Mouse (Mus musculus) midbrain, postnatal 0 days (tissue): Measurements from ENCODE around the gene Hcn2. TPM values are rescaled to one million over a fixed set of nuclear protein-coding genes. Genes with fewer than 3 reads are reported as not detected.
A peak's percentile ranks its signal among the peaks of the same experiment; 100 is the strongest.

Source experiments
- ATAC-seq: fragments of 200-750 bp; cut with Nextera tagmentation; 2 replicates; pipeline ENCODE4 v1.8.0; 2017; ENCODE audit warnings: moderate number of reproducible peaks, mild to moderate bottlenecking, moderate TSS enrichment, moderate library complexity; ENCODE audit not compliant: low FRiP score
- DNase-seq: peaks from one replicate; pipeline ENCODE4 v3.0.0-alpha.2; 2015; ENCODE audit warnings: low spot score
- H3K27ac ChIP-seq: fragments of 300-500 bp; sonication (generic); 2 replicates; pipeline ENCODE4 v1.5.1; 2014; ENCODE audit warnings: low read depth, mild to moderate bottlenecking, low read length, mixed read lengths
- H3K27me3 ChIP-seq: fragments of 300-500 bp; sonication (generic); 2 replicates; pipeline ENCODE4 v1.6.1; 2014; ENCODE audit warnings: low read length, control low read depth, mixed read lengths; ENCODE audit not compliant: insufficient read depth
- H3K36me3 ChIP-seq: fragments of 300-500 bp; sonication (generic); 2 replicates; pipeline ENCODE4 v1.6.1; 2014; ENCODE audit warnings: low read length, control low read depth, mixed read lengths; ENCODE audit not compliant: insufficient read depth
- H3K4me1 ChIP-seq: fragments of 300-500 bp; sonication (generic); 2 replicates; pipeline ENCODE4 v1.6.1; 2014; ENCODE audit warnings: mild to moderate bottlenecking, control low read depth, antibody characterized with exemption, low read length, mixed read lengths; ENCODE audit not compliant: insufficient read depth
- H3K4me2 ChIP-seq: fragments of 300-500 bp; sonication (generic); 2 replicates; pipeline ENCODE4 v1.6.1; 2014; ENCODE audit warnings: low read depth, mild to moderate bottlenecking, low read length, mixed read lengths; ENCODE audit not compliant: poor library complexity, severe bottlenecking
- H3K4me3 ChIP-seq: fragments of 300-500 bp; sonication (generic); 2 replicates; pipeline ENCODE4 v1.5.1; 2014; ENCODE audit warnings: low read depth, mild to moderate bottlenecking, low read length, moderate library complexity
- H3K9ac ChIP-seq: fragments of 300-500 bp; sonication (generic); replicated peaks from 2 replicates; pipeline ENCODE4 v1.6.1; 2014; ENCODE audit warnings: mild to moderate bottlenecking, low read length, moderate library complexity, mixed read lengths; ENCODE audit not compliant: poor library complexity, severe bottlenecking
- H3K9me3 ChIP-seq: fragments of 300-500 bp; sonication (generic); 2 replicates; pipeline ENCODE4 v1.6.1; 2016; ENCODE audit warnings: low read length, control low read depth
- CTCF ChIP-seq: IDR thresholded peaks from 2 replicates; pipeline ENCODE4 v1.5.1; 2016; ENCODE audit warnings: antibody characterized with exemption, mild to moderate bottlenecking
- WGBS: fragments of 180-500 bp; shearing (Covaris S2); extraction: QIAGEN DNeasy Blood & Tissue Kit; methylation state at CpG from one replicate; pipeline ENCODE4 v1.1.7; 2014; 5-methylcytosine and 5-hydroxymethylcytosine counted together
- polyA plus RNA-seq: library from polyadenylated mRNA; unstranded; fragments of >200 nt; fragmentation: Nextera tagmentation; extraction: Ambion mirVana; gene quantifications from 2 replicates; pipeline ENCODE4 v1.2.1, GENCODE M21; 2015
- total RNA-seq: library from RNA; depleted of rRNA; stranded (reverse); fragments of >200 nt; gene quantifications from 2 replicates; pipeline ENCODE4 v1.2.3, GENCODE M21; 2014

The Hcn2 gene
- total and polyA plus RNA-seq, 2 experiments from 2014 or later, result 5.0 to 66.1 TPM

DNA sequence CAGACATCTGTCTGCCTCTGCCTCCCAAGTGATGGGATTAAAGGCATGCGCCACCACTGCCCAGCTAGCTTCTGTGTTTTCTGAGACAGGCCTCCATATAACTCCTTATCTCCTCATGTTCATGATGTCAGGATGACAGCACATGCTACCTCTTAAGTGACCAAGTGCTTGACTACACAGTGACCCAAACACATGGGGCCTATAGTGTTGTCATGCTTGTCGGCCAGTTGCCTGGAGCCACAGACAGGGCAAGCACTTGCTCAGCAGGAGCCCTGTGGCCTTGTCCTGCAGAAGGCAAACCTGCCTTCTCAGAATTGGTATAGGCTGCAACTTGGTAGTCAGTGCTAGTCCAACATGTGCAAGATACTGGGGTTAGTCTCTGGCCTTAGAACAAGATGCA is 30.2 kb upstream of the Hcn2 start:
- H3K9ac ChIP-seq, result no peak overlapping the region
- no peak overlapping the region for H3K4me3 ChIP-seq
- WGBS, result 89% methylated on average over 2 of the region's 2 CpGs
- no peak overlapping the region for H3K27ac ChIP-seq
- H3K36me3 ChIP-seq, result peaks cover 45% of the 10 kb centered on the region
- H3K4me1 ChIP-seq, result peaks cover 14% of the 10 kb centered on the region
- DNase-seq, result no peak
- no peak for TF ChIP-seq CTCF
- H3K4me2 ChIP-seq, result no peak overlapping the region
- H3K9me3 ChIP-seq, result no peaks in the 10 kb centered on the region
- no peak for ATAC-seq
- H3K27me3 ChIP-seq, result no peaks in the 10 kb centered on the region

DNA sequence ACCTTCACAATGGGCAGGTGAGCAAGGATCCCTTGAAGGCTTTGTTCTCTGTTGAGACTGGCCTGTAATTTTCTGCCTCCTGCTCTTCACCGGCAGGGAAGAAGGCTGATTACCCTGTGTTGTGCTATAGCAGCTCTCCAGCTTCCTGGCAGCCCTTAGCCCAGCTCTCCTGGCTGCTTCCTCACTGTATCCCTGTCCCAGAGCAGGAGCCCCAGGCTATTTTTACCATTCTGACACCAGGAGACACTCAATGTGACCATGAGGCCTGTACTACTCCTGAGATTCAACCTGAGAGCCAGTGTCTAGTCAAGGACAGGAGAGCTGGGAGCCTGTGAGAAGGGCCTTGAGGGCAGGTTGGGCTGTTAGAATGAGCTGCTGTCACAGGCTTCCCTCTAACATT is 29.7 kb upstream of the Hcn2 start:
- WGBS, result 100% methylated on average over 1 of the region's 1 CpGs

DNA sequence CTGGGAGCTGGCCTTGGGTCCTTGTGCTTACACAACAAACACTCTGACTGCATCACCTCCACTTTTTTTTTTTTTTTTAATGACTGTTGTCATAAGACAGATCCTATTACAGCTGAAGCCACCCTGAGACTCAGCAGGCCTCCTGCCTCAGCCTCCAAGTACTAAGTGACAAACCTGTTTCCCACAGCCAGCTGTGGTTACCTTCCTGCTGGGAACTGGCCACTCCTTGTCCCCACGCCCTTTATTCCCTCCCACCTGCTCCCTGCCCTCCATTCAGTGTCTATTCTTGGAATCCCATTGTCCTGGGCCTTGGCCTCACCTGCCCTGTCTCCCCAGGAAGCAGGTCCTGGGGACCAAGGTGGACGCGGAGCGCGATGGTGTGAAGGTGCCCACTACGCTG is 28.9 kb upstream of the Hcn2 start:
- over 99% methylated on average over 6 of the region's 6 CpGs for WGBS
- Histone ChIP-seq H3K36me3 (peaks cover 45% of the 10 kb centered on the region), H3K4me1 (peaks cover 14% of the 10 kb centered on the region), H3K27ac (no peak overlapping the region), H3K9me3 (no peaks in the 10 kb centered on the region), H3K27me3 (no peaks in the 10 kb centered on the region), H3K4me2 (no peak overlapping the region), H3K4me3 (no peak overlapping the region), H3K9ac (no peak overlapping the region)
- TF ChIP-seq CTCF, result no peak
- no peak for DNase-seq
- no peak for ATAC-seq

More for the DNA sequence above, 29.7 kb upstream of the Hcn2 start:
- DNase-seq, result no peak
- no peaks in the 10 kb centered on the region for H3K9me3 ChIP-seq
- H3K9ac ChIP-seq, result no peak overlapping the region
- no peaks in the 10 kb centered on the region for H3K27me3 ChIP-seq
- H3K4me3 ChIP-seq, result no peak overlapping the region
- no peak overlapping the region for H3K4me2 ChIP-seq
- H3K36me3 ChIP-seq, result peaks cover 45% of the 10 kb centered on the region
- H3K27ac ChIP-seq, result no peak overlapping the region
- no peak for ATAC-seq
- H3K4me1 ChIP-seq, result peaks cover 14% of the 10 kb centered on the region
- TF ChIP-seq CTCF, result no peak

DNA sequence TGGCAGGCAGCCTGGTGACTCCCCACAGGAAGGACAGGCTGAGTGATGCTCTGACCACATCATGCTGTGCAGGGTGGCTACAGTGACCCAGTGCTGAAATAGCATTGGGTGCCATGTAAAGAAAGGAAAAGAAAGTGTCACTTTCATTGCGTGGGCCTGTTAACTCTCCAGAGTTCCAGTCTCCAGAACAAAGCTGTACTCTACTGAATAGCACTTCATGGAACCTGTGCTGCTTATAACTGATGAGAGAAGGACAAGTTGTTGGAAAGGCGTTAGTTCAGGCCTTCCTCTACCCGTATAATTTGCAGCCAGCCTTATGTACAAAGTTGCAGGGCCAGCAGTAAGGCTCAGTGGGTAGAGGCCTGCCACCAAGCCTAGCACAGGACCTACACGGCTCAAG is 27.7 kb upstream of the Hcn2 start, which contains the start of gene Gzmm:
Gene Gzmm, plus strand, starts transcription at position 301 of the 400 bp plus-strand sequence.
- no peaks in the 10 kb centered on the region for H3K9me3 ChIP-seq
- ATAC-seq, result no peak
- H3K4me2 ChIP-seq, result no peak within 1 kb of the TSS
- no peak within 1 kb of the TSS for H3K27ac ChIP-seq
- H3K9ac ChIP-seq, result no peak within 1 kb of the TSS
- no peak for DNase-seq
- no peaks in the 10 kb centered on the region for H3K27me3 ChIP-seq
- H3K4me1 ChIP-seq, result peaks cover 5% of the 10 kb centered on the region
- peaks cover 45% of the 10 kb centered on the region for H3K36me3 ChIP-seq
- 87% methylated on average over 4 of the region's 4 CpGs for WGBS
- TF ChIP-seq CTCF, result no peak
- H3K4me3 ChIP-seq, result no peak within 1 kb of the TSS

DNA sequence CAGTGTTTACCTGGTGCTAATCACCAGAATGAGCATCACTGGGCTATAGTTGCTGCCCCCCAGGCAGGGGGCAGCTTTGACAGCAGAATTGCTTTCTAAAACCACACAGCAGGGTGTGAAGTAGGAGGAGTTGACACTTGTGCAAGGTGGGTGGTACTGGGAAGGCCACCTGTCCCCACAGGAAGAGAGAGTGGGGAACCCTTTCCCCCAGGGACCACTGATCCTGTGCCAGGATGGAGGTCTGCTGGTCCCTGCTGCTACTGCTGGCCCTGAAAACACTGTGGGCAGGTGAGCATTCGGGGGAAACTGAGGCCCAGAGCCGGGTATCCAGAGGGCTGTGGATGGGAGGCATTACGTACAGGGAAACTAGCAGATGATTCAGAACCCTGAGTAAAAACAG is 27.3 kb upstream of the Hcn2 start:
- Histone ChIP-seq H3K9me3 (no peaks in the 10 kb centered on the region), H3K27me3 (no peaks in the 10 kb centered on the region), H3K36me3 (peaks cover 45% of the 10 kb centered on the region), H3K4me2 (no peak overlapping the region), H3K4me1 (0 out of 2 replicates have a peak, but pooled peaks cover under 1% of the 10 kb centered on the region), H3K4me3 (no peak overlapping the region), H3K27ac (no peak overlapping the region), H3K9ac (no peak overlapping the region)
- WGBS, result 98% methylated on average over 3 of the region's 3 CpGs
- no peak for TF ChIP-seq CTCF
- DNase-seq (no peak), ATAC-seq (no peak)

DNA sequence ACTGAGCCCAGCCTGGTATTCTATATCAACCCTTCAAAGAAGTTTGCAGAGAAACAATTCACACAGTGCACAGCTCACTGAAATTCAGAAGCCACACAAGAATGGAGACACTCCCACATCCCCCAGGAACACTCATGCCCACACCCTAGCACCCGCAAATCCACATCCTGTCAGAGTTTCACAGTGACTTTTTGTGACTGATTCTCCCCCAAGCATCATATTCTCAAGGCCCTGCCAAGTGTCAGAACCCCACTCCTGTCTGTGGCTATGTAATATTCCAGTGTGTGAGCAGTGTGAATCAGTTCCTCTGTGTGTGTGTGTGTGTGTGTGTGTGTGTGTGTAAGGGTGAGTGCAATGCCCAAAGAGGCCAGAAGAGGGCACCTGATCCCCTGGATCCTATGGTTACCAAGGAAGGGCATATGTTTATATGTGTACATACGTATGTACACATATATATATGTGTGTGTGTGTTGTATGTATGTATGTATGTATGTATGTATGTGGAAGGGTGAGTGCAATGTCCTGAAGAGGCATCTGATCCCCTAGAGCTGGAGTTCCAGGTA is 24.4 kb upstream of the Hcn2 start:
- DNase-seq, result no peak
- peak; percentile 46 for TF ChIP-seq CTCF
- H3K4me2 ChIP-seq, result no peak overlapping the region
- ATAC-seq, result no peak
- H3K9me3 ChIP-seq, result no peaks in the 10 kb centered on the region
- H3K4me3 ChIP-seq, result no peak overlapping the region
- no peak overlapping the region for H3K9ac ChIP-seq
- peaks cover 20% of the 10 kb centered on the region for H3K36me3 ChIP-seq
- 98% methylated on average over 2 of the region's 2 CpGs for WGBS
- H3K27ac ChIP-seq, result no peak overlapping the region
- no peaks in the 10 kb centered on the region for H3K27me3 ChIP-seq
- H3K4me1 ChIP-seq, result no peaks in the 10 kb centered on the region
